Mouse (Mus musculus): ENCODE data around the gene Mas1. TPM values are rescaled to one million over a fixed set of nuclear protein-coding genes. Genes with fewer than 3 reads are reported as not detected.

The Mas1 gene
- total and polyA plus RNA-seq, 3 experiments, result not detected

DNA sequence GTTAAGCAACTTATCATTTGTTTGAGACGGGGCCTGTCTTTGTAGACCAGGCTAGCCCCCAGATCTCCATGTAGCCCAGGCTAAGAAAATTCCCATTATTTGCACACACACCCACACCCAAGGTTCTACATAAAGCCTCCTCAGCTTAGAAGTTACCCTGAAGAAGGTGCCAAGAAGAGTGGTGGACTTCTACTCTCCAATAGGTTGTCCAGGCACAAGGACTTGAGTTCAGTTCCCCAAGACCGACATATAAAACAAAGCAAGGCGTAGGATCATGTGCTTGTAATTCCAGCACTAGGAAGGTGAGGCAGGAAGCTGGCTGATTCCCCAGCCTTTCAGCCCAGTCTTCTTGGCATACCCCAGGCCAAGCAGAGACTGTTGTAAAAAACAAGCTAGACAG lies 69.4 kb downstream of the Mas1 start:
- Histone ChIP-seq H3K27ac (ENCODE audit: control insufficient read depth, low read depth, low read length) (no peak overlapping the region), H3K9ac (ENCODE audit: control insufficient read depth, low read depth, low read length, poor library complexity, severe bottlenecking) (no peak overlapping the region), H3K9me3 (replicated peaks; ENCODE audit: insufficient read depth, low read length) (no peaks in the 10 kb centered on the region), H3K79me2 (ENCODE audit: control insufficient read depth, insufficient read depth, low read length, poor library complexity) (no peaks in the 10 kb centered on the region), H3K4me3 (ENCODE audit: control insufficient read depth in 1 of 2, insufficient read depth in 1 of 2, low read depth in 2 of 2, low read length in 2 of 2) (no peak overlapping the region), H3K36me3 (ENCODE audit: control insufficient read depth in 1 of 2, insufficient read depth in 2 of 2, low read length in 2 of 2) (no peaks in the 10 kb centered on the region), H3K27me3 (ENCODE audit: control insufficient read depth in 1 of 2, insufficient read depth in 2 of 2, low read length in 2 of 2) (no peaks in the 10 kb centered on the region; a peak in 1 of 4 replicates), H3K4me1 (ENCODE audit: control insufficient read depth in 1 of 2, insufficient read depth in 2 of 2, low read length in 2 of 2) (no peaks in the 10 kb centered on the region)
- DNase-seq (ENCODE audit: low read depth, low spot score), result no peak
- TF ChIP-seq ZNF384 (IDR thresholded peaks at IDR 0.05; ENCODE audit: low read depth, low read length) (no peak), NRF1 (IDR thresholded peaks at IDR 0.05; ENCODE audit: insufficient read depth, low read depth, low read length, poor library complexity, severe bottlenecking) (no peak), MAFK (IDR thresholded peaks at IDR 0.05; ENCODE audit: borderline replicate concordance, low read depth, low read length) (no peak)

- no peak for DNase-seq (ENCODE audit: low read depth, low spot score)
- H3K27me3 ChIP-seq (ENCODE audit: control insufficient read depth in 1 of 2, insufficient read depth in 2 of 2, low read length in 2 of 2), result no peaks in the 10 kb centered on the region; a peak in 1 of 4 replicates
- H3K27ac ChIP-seq (ENCODE audit: control insufficient read depth, low read depth, low read length), result no peak overlapping the region
- no peak overlapping the region for H3K4me3 ChIP-seq (ENCODE audit: control insufficient read depth in 1 of 2, insufficient read depth in 1 of 2, low read depth in 2 of 2, low read length in 2 of 2)
- H3K9me3 ChIP-seq (replicated peaks; ENCODE audit: insufficient read depth, low read length), result no peaks in the 10 kb centered on the region
- no peaks in the 10 kb centered on the region for H3K4me1 ChIP-seq (ENCODE audit: control insufficient read depth in 1 of 2, insufficient read depth in 2 of 2, low read length in 2 of 2)
- no peaks in the 10 kb centered on the region for H3K79me2 ChIP-seq (ENCODE audit: control insufficient read depth, insufficient read depth, low read length, poor library complexity)
- H3K36me3 ChIP-seq (ENCODE audit: control insufficient read depth in 1 of 2, insufficient read depth in 2 of 2, low read length in 2 of 2), result no peaks in the 10 kb centered on the region
- TF ChIP-seq MAFK (IDR thresholded peaks at IDR 0.05; ENCODE audit: borderline replicate concordance, low read depth, low read length), result no peak
- TF ChIP-seq POLR2AphosphoS2 (IDR thresholded peaks at IDR 0.05; ENCODE audit: low read length), result no peak
- TF ChIP-seq POLR2A (IDR thresholded peaks at IDR 0.05; ENCODE audit: control insufficient read depth in 1 of 2, insufficient read depth in 1 of 2, low read depth in 1 of 2, low read length in 2 of 2, poor library complexity in 1 of 2), result no peak
- TF ChIP-seq JUND (IDR thresholded peaks at IDR 0.05; ENCODE audit: low read depth, low read length), result no peak
- TF ChIP-seq MAX (IDR thresholded peaks at IDR 0.05; ENCODE audit: low read length), result no peak
- no peak for TF ChIP-seq CHD2 (IDR thresholded peaks at IDR 0.05; ENCODE audit: low read length)
- no peak for TF ChIP-seq TAL1 (IDR thresholded peaks at IDR 0.05; ENCODE audit: low read length)
- no peak overlapping the region for H3K9ac ChIP-seq (ENCODE audit: control insufficient read depth, low read depth, low read length, poor library complexity, severe bottlenecking)
Observed at GRCm38 (mm10) chr17:12797427-12798029, 70.4 kb downstream of the Mas1 start.

DNA sequence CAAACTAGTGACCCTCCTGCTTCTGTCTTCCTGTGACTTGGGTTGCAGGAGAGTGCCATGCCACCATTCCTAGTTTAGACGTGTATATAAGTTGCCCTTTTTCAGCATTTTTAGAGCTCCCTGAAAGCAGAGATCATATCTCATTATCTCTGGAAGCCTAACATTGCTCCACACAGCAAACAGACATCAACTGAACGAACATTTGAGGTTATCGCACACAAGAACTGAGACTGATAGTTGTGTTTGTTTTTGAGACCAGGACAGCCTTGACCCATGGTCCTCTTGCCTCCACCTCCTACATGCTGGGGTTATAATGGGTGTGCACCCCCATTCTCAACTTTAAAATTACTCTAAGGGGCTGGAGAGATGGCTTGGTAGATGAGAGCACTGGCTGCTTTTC lies 71.3 kb downstream of the Mas1 start:
- H3K36me3 ChIP-seq (ENCODE audit: control insufficient read depth in 1 of 2, insufficient read depth in 2 of 2, low read length in 2 of 2), result no peaks in the 10 kb centered on the region
- H3K79me2 ChIP-seq (ENCODE audit: control insufficient read depth, insufficient read depth, low read length, poor library complexity), result no peaks in the 10 kb centered on the region
- H3K27ac ChIP-seq (ENCODE audit: control insufficient read depth, low read depth, low read length), result no peak overlapping the region
- TF ChIP-seq CTCF (IDR thresholded peaks at IDR 0.05 in 2 of 3, conservative IDR thresholded peaks at IDR 0.05 in 1 of 3; ENCODE audit: control insufficient read depth in 1 of 3, insufficient read depth in 1 of 3, low read depth in 2 of 3, low read length in 3 of 3, poor library complexity in 1 of 3, severe bottlenecking in 1 of 3), result no peak
- no peak for TF ChIP-seq USF2 (IDR thresholded peaks at IDR 0.05; ENCODE audit: borderline replicate concordance in 1 of 2, insufficient read depth in 1 of 2, low read depth in 1 of 2, low read length in 2 of 2)
- no peak for TF ChIP-seq MAFK (IDR thresholded peaks at IDR 0.05; ENCODE audit: borderline replicate concordance, low read depth, low read length)
- DNase-seq (ENCODE audit: low read depth, low spot score), result no peak
- H3K9me3 ChIP-seq (replicated peaks; ENCODE audit: insufficient read depth, low read length), result no peaks in the 10 kb centered on the region
- H3K4me3 ChIP-seq (ENCODE audit: control insufficient read depth in 1 of 2, insufficient read depth in 1 of 2, low read depth in 2 of 2, low read length in 2 of 2), result no peak overlapping the region
- H3K9ac ChIP-seq (ENCODE audit: control insufficient read depth, low read depth, low read length, poor library complexity, severe bottlenecking), result no peak overlapping the region
- H3K4me1 ChIP-seq (ENCODE audit: control insufficient read depth in 1 of 2, insufficient read depth in 2 of 2, low read length in 2 of 2), result no peaks in the 10 kb centered on the region
- peaks cover 0 to under 1% of the 10 kb centered on the region in 2 experiments; a peak in 2 of 4 replicates for H3K27me3 ChIP-seq (ENCODE audit: control insufficient read depth in 1 of 2, insufficient read depth in 2 of 2, low read length in 2 of 2)
